Mouse (Mus musculus) bone marrow macrophage, adult 2 months (primary cell): ENCODE results near the gene Kcnn4. TPM values are rescaled to one million over a fixed set of nuclear protein-coding genes. Genes with fewer than 3 reads are reported as not detected.

Source experiments
- H3K27ac ChIP-seq: 2 replicates; pipeline ENCODE4 v1.5.1; 2012; ENCODE audit warnings: low read depth, low read length; ENCODE audit not compliant: insufficient read depth
- H3K4me1 ChIP-seq: 2 replicates; pipeline ENCODE4 v1.6.1; 2012; ENCODE audit warnings: low read length; ENCODE audit not compliant: control insufficient read depth, insufficient read depth
- H3K4me3 ChIP-seq: 2 replicates; pipeline ENCODE4 v1.5.1; 2012; ENCODE audit warnings: mild to moderate bottlenecking, low read length, moderate library complexity; ENCODE audit not compliant: insufficient read depth
- CTCF ChIP-seq: IDR thresholded peaks from 2 replicates; pipeline ENCODE4 v1.5.1; 2012; ENCODE audit warnings: low read depth, mild to moderate bottlenecking, low read length, moderate library complexity
- POLR2A ChIP-seq: IDR thresholded peaks from 2 replicates; pipeline ENCODE4 v1.6.1; 2012; ENCODE audit warnings: mild to moderate bottlenecking, low read depth, low read length, borderline replicate concordance
- polyA plus RNA-seq: library from polyadenylated mRNA; stranded (reverse); fragments of >200 nt; gene quantifications from 2 replicates; pipeline ENCODE4 v1.2.4, GENCODE M21; 2012; ENCODE audit not compliant: missing spikeins, insufficient read depth, insufficient read length

Gene Kcnn4
- polyA plus RNA-seq, 1 experiment, result 51.4 TPM

GRCm38 (mm10) chr7:24343701-24344272 is 26.3 kb upstream of the Kcnn4 start:
- Histone ChIP-seq H3K27ac (no peak overlapping the region), H3K4me1 (no peaks in the 10 kb centered on the region), H3K4me3 (no peak overlapping the region)
- TF ChIP-seq CTCF, result no peak
- no peak for TF ChIP-seq POLR2A

GRCm38 (mm10) chr7:24346444-24346843 is 23.6 kb upstream of the Kcnn4 start:
- TF ChIP-seq POLR2A, result no peak
- H3K27ac ChIP-seq, result no peak overlapping the region
- no peaks in the 10 kb centered on the region for H3K4me1 ChIP-seq
- no peak overlapping the region for H3K4me3 ChIP-seq

GRCm38 (mm10) chr7:24348896-24349295 is 21.2 kb upstream of the Kcnn4 start, which contains the start of gene Lypd5:
Lypd5 (plus strand) TSS chr7:24349196.
- Histone ChIP-seq H3K4me3 (no peak within 1 kb of the TSS), H3K27ac (no peak within 1 kb of the TSS), H3K4me1 (no peaks in the 10 kb centered on the region)
- no peak for TF ChIP-seq CTCF
- no peak for TF ChIP-seq POLR2A

DNA sequence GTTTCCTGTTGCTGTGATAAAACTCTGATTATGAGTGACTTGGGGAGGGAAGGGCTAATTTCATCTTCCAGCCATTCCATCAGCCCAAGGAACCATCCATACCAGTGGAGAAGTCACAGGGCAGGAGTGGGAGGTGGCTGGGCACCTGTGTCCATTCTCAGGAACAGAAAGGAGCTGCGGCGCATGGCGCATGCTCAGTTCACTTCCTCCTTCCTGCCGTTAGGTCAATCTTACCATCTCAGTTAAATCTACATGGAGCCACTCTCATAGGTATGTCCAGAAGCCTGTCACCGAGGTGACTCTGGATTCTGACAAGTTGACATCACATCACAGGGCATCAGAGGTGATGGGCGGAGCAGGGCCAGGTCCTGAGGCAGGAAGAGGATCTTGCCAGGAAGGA is 14.4 kb upstream of the Kcnn4 start:
- TF ChIP-seq POLR2A (no peak), CTCF (no peak)
- Histone ChIP-seq H3K27ac (no peak overlapping the region), H3K4me1 (no peaks in the 10 kb centered on the region), H3K4me3 (no peak overlapping the region)

GRCm38 (mm10) chr7:24356081-24356480 is 14.0 kb upstream of the Kcnn4 start:
- no peaks in the 10 kb centered on the region for H3K4me1 ChIP-seq

DNA sequence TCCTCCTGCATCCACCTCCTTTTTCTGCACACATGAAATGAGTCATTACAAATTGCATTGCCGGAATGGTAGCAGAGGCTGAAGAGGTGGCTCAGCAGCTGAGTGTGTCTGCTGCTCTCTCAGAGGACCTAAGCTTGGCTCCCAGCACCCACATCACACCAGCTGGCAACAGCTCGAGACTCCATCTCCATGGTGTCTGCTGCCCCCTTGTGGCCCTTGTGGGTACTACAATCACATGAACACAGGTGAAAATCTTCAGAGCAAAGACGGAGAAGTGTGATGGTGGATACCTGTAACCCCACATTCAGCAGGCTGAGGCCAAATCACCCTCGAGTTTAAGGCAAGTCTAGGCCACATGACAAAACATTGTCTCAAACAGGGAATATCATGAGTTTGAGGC is 12.2 kb upstream of the Kcnn4 start:
- Histone ChIP-seq H3K4me3 (no peak overlapping the region), H3K4me1 (no peaks in the 10 kb centered on the region), H3K27ac (no peak overlapping the region)
- TF ChIP-seq CTCF (0 out of 2 replicates have a peak, but pooled peaks have one; percentile 50), POLR2A (no peak)

More at GRCm38 (mm10) chr7:24356081-24356480, 14.0 kb upstream of the Kcnn4 start:
- Histone ChIP-seq H3K27ac (no peak overlapping the region), H3K4me3 (no peak overlapping the region)
- no peak for TF ChIP-seq CTCF
- TF ChIP-seq POLR2A, result no peak

DNA sequence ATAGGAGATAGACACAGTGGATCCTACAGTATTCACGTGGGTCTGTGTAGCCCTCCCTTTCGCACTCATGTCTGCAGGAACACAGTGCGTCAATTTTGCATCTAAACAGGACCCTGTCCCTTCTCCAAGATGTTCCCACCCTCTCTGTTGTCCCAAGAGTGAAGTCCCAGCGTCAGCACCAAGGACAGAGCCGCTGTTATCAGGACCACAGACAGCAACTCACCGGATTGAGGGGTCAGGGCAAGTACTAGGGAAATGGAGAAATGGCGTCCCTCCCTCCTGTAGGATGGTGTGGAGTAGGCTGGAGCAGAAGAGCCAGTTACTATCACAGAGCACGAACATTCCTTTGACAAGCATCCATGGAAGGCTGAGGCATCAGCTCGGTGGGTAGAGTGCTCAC is 10.8 kb upstream of the Kcnn4 start:
- TF ChIP-seq POLR2A, result no peak
- TF ChIP-seq CTCF, result no peak
- Histone ChIP-seq H3K27ac (no peak overlapping the region), H3K4me3 (no peak overlapping the region), H3K4me1 (peaks cover 2% of the 10 kb centered on the region)

DNA sequence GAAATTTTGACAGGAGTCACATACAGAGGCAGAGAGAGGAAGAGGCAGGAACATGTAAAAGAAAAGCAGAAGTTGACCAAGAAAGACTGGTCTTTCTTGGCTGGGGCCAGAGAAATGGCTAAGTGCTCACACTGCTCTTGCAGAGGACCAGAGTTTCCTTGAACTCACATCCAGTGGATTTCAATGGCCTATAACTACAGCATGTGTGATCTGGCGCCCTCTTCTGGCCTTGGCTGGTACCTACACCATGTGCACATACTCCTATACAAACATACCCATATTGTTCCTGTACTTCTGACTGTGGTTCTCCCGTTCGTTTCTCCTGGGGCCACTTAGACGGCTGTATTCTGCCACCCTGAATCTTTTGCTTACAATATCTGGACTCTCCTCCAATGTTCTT is 9.1 kb upstream of the Kcnn4 start:
- Histone ChIP-seq H3K4me3 (no peak overlapping the region), H3K27ac (no peak overlapping the region), H3K4me1 (peaks cover 15% of the 10 kb centered on the region)
- TF ChIP-seq POLR2A, result no peak
- TF ChIP-seq CTCF, result no peak

- TF ChIP-seq CTCF, result peak; percentile 64
- TF ChIP-seq POLR2A, result no peak
- Histone ChIP-seq H3K4me3 (no peak overlapping the region), H3K4me1 (peaks cover 21% of the 10 kb centered on the region), H3K27ac (no peak overlapping the region)
Observed at GRCm38 (mm10) chr7:24363228-24363627, 6.8 kb upstream of the Kcnn4 start.

DNA sequence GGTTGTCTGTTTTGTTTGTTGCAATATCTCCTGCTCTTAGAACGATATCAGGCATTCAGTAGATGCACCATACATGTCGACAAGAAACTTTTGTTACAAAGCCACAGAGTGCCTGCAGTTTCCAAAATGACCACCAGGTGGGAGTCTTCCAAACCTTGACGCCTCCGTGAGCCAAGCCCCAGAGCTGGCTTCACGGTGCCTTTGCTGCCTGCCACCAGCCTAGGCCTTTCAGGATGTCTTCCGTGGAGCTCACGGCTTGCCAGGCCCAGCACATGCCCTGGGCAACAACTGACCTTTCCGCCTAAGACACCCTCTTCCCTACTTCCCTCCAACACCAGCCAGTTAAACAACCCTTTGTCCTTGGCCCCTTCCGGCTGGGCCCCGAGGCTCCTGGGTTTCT is 5.2 kb upstream of the Kcnn4 start:
- peak overlapping the region; percentile 37 for H3K27ac ChIP-seq

More for the DNA sequence above, 5.2 kb upstream of the Kcnn4 start:
- Histone ChIP-seq H3K4me1 (peaks cover 25% of the 10 kb centered on the region), H3K4me3 (peak overlapping the region; percentile 37)
- no peak for TF ChIP-seq POLR2A
- peak; percentile 84 for TF ChIP-seq CTCF
